Mouse (Mus musculus) T-helper 2 cell (primary cell): ENCODE results near the gene Fam102b.

Source experiments
- in situ Hi-C: fragments of 300-600 bp; cut with MboI, MseI; formaldehyde crosslinking; loops from one replicate; pipeline ENCODE4 v1.15.1; 2025; ENCODE audit warnings: high pct_unique_total_duplicates

Gene Fam102b

GRCm38 (mm10) chr3:109010489-109011260 lies 16.7 kb downstream of the Fam102b start:
- in situ Hi-C loops, result no loop called here

GRCm38 (mm10) chr3:109008180-109008579 lies 19.2 kb downstream of the Fam102b start:
- in situ Hi-C loops, result no loop called here

GRCm38 (mm10) chr3:109005777-109006176 lies 21.6 kb downstream of the Fam102b start:
- in situ Hi-C loops, result no loop called here

GRCm38 (mm10) chr3:108999173-108999572 lies 28.2 kb downstream of the Fam102b start:
- in situ Hi-C loops, result no loop called here

- in situ Hi-C loops, result no loop called here
These were observed 29.6 kb downstream of the Fam102b start for GRCm38 (mm10) chr3:108997762-108998161.

- in situ Hi-C loops, result no loop called here
These were observed 30.1 kb downstream of the Fam102b start for GRCm38 (mm10) chr3:108997284-108997683.

- in situ Hi-C loops, result no loop called here
These were observed 32.0 kb downstream of the Fam102b start for GRCm38 (mm10) chr3:108995379-108995778.

GRCm38 (mm10) chr3:108994477-108994876 lies 32.9 kb downstream of the Fam102b start:
- in situ Hi-C loops, result no loop called here

GRCm38 (mm10) chr3:108989971-108990548 lies 37.3 kb downstream of the Fam102b start:
- in situ Hi-C loops, result no loop called here

- in situ Hi-C loops, result no loop called here
These were observed 40.3 kb downstream of the Fam102b start for GRCm38 (mm10) chr3:108987009-108987659.

- in situ Hi-C loops, result no loop called here
These were observed 40.9 kb downstream of the Fam102b start for GRCm38 (mm10) chr3:108986534-108986933.

GRCm38 (mm10) chr3:108983989-108984388 lies 43.4 kb downstream of the Fam102b start:
- in situ Hi-C loops, result no loop called here

- in situ Hi-C loops, result no loop called here
These were observed 45.5 kb downstream of the Fam102b start for GRCm38 (mm10) chr3:108981946-108982345.

GRCm38 (mm10) chr3:108977340-108978030 lies 49.9 kb downstream of the Fam102b start:
- in situ Hi-C loops, result no loop called here

- in situ Hi-C loops, result no loop called here
These were observed 52.4 kb downstream of the Fam102b start for GRCm38 (mm10) chr3:108974920-108975485.

- in situ Hi-C loops, result no loop called here
These were observed 53.3 kb downstream of the Fam102b start for GRCm38 (mm10) chr3:108973980-108974660.

- in situ Hi-C loops, result no loop called here
These were observed 61.4 kb downstream of the Fam102b start for GRCm38 (mm10) chr3:108966051-108966450.

GRCm38 (mm10) chr3:108964361-108965044 lies 62.9 kb downstream of the Fam102b start:
- in situ Hi-C loops, result no loop called here

GRCm38 (mm10) chr3:108963776-108964175 lies 63.6 kb downstream of the Fam102b start:
- in situ Hi-C loops, result no loop called here

- in situ Hi-C loops, result no loop called here
These were observed 64.1 kb downstream of the Fam102b start for GRCm38 (mm10) chr3:108963278-108963677.

- in situ Hi-C loops, result no loop called here
These were observed 65.8 kb downstream of the Fam102b start for GRCm38 (mm10) chr3:108961655-108962054.
